Mouse (Mus musculus): Measurements from ENCODE around the gene Rab3b.
A peak's percentile ranks its signal among the peaks of the same experiment; 100 is the strongest.

Gene Rab3b

DNA sequence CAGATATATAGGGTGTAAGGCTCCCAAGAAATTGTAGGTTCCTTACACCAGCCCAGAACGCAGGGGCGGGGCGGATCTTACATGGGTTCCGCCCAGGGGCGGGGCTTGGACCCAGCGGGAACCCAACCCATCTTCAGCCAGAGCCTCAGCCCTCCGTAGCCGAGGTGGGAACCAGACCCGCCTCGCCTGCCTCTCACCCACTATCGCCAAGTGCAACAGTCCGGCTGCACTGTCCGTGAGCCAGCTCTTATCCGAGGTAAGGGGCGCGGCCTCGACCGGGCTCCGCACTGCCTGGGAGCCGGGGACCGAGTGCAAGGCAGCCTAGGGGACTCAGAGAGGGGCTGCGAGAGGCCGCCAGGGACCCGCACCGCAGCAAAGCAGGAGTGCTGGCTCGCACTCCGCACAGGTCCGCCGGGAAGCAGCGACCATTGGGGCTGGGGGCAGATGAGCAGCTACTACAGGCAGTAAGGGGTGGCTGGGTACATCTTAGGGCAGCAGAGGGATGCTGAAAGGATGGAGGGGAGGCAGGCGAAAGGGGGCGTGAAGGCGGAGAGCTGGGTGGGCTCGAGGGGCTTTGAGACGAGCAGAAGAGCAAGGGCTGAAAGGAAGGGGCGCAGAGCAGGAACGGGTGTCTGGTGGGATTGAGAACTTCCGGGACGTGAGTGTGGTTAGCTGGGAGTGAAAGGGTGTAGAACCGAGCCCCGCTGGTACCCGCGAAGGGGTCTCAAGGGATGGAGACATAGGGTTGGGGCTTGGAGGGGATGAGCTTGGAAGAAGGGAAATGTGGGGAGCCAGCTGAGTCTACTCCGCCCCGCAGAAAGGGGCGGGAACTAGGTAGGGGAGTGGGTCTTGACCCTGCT, at the start of gene Rab3b:
TSS of gene Rab3b (plus strand) at position 101 of the 860 bp plus-strand sequence.
- DNase-seq (ENCODE audit: low read depth): no peak

DNA sequence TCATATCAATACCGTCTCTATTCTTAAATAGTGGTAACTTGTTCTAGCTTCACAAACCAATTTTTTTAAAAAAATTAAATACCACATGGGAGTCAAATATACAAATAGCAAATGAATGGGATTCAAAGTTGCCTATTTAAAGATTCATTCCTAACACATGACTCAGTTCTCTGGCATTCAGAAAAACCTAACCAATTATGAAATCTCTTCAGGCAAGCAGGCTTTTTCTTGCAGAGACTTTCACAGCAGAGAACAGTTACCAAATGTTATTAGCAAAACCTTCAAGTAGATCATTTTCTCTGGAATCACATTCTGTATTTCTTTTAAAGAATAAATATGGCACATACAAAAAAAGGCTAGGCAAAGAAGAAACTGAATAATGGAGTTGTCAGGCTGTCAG, 48.2 kb upstream of the Rab3b start:
- DNase-seq (ENCODE audit: low read depth): no peak

DNA sequence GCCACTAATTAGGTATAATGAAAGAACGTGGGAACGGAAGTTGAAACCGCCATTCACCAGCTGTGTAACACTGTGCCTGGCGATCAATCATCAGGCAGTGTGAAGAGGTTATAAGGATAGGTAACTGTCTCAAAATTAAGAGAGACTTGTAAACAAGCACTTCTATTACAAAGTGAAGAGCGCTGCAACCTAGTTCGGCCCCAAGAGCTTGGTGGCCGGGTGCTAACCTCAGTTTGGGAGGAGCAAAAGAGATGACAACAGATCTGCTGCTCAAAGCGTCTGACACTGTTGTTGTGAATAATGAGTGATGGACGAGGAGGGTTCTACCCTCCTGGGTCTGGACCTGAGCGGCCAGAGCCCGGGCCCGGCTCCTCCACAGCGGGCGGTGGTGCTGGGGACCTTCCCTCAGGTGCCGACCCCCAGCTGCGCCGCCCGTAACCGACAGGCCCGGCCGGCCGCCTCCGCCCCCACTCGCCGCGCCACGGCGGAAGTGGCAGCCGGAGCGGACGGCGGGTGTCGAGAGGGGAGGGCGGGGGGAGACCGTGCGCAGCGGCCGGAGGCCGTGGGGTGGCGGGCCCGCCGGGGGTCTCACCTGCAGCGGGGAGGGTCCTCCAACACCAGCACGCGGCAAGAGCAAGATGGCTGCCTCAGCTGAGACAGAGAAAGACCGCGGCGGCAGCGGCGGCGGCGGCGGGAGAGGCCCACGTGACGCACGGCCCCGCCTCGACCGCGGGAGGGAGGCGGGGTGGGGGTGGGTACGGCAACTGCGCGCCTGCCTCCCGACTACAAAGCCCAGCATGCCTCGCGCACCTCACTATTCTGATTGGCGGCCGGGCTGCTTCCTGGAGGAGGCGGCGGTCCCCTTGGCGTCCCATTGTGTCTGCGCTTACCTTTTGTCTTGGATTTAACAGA, 45.7 kb upstream of the Rab3b start, which contains the start of gene Btf3l4:
TSS of gene Btf3l4 (minus strand) at position 699 of the 912 bp plus-strand sequence.
- DNase-seq (ENCODE audit: low read depth): peak; percentile 94

DNA sequence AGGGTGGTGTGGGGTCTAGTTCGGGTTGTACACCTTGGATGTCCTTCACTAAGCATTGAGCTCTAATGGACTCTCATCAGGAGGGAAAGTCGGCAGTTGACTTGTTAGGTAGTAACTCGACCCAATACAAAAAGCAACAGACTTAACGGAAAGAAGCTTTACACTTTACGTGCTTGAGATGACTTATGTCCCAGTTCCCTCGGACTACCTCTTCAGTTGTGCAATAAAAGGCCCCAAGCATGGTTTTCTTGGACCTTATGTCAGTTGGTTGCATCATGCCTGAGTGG, 45.1 kb upstream of the Rab3b start:
- DNase-seq (ENCODE audit: low read depth): no peak

DNA sequence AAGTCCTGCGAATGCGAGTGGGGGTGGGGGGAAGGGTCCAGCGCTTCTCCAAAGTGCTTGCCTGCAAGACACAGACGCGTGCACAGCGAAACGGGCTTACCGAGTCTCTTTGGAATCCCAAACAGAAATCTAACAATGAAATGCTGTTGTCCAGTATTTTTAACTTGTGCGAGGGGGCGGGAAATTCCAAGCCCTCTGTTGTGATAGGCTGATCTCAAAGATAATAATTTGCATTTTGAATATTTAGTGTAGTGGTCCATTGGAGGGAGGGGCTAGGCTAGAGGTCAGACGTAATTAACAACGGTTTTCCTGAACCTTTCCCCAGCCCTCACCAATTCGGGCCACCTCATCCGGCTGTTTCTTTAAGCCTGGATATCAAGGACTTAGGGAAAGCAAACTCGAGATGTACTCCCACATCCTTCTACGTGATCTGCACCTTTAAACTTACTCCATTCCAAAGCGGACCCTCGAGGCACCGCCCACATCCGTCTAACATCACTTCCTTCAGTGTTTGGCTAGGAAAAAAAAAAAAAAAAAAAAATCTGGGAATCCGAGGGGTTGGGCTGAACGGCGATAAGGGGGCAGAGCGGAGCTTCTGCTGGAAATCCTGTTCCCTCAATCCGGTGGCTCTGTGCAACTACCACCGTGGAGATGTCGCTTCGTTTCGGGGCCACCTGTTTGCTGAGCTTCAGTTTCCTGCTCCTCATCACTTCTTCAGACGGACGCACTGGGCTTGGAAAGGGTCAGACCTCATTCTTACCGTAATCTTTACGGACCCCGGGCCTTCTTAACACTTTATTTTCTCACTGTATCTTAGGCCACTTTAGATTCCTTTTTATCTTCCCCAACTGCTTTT, 44.5 kb upstream of the Rab3b start, which contains the start of gene Txndc12:
TSS of gene Txndc12 (plus strand) at position 487 of the 856 bp plus-strand sequence.
- DNase-seq (ENCODE audit: low read depth): peak; percentile 96

DNA sequence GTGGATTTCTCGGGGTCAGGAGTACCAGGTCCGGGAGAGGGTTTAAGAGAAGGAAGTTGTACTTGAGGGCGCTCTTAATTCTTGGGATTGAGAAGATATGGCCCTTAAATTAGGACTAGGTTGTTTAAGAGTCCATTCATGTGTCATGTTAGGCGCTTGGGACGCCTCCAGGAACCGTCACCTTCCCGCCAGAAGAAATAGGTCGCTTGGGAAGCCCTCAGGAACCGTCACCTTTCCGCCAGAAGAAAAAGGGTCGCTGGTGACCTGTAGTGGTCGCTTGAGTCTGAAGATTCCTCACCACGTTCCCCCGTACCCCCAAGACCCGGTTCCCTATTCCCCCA, 43.9 kb upstream of the Rab3b start:
- no peak for DNase-seq (ENCODE audit: low read depth)

DNA sequence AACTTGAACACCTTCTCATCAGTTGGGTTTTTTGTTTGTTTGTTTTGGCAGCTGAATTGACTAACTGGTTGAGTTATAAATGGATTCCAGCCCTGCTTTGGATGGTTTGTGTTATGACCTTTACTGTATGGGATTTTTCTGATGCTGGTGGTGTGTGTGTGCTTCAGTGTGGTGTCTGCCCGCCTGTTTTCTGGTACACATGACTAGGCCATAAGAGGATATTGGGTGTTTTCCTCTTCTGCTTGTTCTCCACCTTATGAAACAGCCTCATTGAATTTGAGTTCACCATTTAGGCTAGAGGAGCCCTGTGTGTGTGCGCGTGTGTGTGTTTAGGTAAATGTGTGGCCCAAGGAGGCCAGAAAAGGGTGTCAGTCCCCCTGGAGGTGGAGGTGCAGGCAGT, 43.4 kb upstream of the Rab3b start:
- DNase-seq (ENCODE audit: low read depth): peak; percentile 56

DNA sequence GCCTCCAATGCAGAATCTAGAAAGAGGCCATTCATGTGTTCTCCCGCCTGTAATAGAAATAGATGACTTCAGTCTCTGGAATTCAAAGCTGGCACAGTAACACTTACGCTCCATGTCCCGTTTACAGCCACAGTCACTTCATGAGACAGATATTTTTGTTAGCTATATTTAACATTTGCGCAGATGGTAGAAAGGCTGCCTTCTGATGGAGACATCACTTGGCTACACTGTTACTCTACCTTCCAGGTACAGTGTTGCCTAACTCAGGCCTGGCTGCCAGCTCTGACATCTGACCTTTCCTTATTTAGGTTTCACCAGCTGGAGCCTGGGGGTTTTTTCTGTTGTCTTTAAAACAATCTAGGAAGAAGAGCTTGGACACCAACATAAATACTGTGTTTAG, 40.8 kb upstream of the Rab3b start:
- DNase-seq (ENCODE audit: low read depth): no peak

DNA sequence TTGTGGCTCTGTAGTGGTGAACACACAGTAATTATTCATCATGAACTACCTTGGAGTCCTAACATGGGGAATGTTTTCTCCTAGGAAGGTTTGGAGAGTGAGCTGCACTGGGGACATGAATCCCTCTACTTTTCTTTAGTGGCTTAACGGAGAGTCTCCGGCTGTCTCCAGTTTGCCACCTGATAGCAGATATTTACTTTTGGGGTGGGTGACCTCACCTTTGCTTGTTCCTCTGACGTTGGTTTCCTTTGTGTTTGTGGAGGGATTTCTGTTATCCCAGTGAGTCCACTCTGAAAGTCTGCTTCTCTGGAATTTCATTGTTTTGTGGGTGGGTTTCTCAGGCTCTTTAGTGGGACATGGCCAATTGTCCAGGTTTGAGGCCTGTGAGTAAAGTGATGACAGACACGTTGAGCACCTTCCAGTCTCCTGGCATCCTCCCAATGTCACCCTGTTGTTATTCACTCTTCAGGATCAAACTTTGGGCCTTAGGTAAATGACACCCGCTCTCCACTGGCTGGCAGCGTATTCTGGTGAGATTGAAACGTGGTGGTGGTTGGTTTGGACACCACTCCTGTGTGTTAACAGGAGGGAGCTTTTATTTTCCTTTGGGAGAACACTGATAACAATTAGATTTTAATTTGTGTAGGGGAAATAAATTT, 36.8 kb upstream of the Rab3b start:
- DNase-seq (ENCODE audit: low read depth): no peak

DNA sequence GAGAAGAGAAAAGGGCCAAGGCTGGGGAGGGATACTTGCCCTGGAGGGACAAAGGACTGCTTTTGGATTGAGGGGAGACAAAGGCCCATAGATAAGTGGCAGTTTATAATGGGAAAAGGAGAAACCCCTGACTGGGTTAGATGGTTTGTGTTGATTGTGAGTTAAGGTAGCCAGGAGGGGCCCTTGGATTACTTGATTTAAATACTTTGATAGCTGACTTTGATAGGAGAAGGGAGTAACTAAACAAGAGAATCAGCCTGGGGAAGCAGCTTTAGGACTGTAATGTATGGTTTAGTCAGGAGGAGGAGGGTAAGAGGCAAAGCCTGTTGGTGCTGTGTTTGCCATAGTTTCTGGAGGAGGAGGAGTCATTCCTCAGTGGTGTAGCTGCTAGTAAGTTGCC, 35.5 kb upstream of the Rab3b start:
- no peak for DNase-seq (ENCODE audit: low read depth)

DNA sequence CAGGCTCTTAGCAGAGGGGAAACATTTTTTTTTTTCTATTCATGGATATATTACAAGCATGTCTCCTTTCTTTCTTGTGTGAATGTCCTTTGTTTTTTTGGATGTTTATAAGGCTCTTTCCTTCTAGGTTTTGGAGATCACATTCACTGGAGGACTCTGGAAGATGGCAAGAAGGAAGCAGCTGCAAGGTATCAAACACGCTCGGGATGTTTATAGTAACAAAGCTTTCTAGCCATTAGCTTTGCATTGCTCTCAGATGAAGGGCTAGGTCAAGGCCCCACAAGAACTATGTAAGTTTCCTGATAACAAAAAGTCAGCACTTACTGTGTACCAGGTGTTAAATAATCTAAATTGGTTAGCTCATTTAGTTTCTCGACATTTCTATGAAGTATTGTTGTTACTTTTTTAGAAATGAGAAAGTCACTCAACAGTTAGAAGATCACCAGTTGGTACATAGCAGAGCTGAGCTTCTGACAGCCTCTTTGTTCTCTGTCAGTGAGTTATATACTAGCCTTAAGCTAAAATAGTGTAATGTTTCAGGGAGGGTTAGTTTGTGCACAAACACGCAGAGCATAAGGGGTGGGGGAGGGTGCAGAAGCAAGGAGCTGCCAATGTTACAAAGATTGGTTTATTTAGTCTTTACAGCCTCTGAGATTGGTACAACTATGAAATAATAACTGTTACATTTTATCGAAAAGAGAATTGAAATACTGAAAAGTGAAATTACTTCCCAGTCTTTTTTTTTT, 32.9 kb upstream of the Rab3b start:
- no peak for DNase-seq (ENCODE audit: low read depth)

DNA sequence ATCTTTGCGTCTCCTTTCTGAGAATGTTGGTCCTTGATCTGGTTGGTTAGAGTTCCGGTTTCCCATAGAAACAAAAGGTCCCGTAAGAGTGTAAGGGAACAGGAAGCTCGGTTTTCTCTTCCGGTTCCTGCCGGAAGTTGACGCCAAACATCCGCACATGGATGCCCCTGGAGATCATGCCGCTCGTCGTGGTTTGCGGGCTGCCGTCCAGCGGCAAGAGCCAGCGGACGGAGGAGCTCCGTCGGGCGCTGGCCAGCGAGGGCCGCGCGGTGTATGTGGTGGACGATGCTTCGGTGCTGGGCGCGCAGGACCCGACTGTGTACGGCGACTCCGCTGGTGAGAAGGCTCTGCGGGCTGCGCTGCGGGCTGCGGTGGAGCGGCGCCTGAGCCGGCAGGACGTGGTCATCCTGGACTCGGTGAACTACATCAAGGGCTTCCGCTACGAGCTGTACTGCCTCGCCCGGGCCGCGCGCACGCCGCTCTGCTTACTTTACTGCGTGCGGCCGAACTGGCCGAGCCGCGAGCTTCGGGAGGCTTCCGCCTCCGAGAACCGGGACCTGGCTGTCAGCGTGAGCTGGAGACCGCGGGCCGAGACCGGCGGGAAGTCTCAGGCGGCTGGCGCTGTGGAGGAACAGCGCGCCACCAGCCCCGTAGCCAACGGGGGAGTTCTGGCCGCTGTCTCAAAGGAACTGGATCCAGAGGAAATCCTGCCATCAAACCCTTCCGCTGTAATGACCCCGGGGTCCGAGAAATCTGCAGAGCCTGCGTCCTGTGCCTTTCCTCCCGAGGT, 31.0 kb upstream of the Rab3b start, which contains the start of gene Kti12:
TSS of gene Kti12 (plus strand) at position 71 of the 790 bp plus-strand sequence.
- peak; percentile 92 for DNase-seq (ENCODE audit: low read depth)

DNA sequence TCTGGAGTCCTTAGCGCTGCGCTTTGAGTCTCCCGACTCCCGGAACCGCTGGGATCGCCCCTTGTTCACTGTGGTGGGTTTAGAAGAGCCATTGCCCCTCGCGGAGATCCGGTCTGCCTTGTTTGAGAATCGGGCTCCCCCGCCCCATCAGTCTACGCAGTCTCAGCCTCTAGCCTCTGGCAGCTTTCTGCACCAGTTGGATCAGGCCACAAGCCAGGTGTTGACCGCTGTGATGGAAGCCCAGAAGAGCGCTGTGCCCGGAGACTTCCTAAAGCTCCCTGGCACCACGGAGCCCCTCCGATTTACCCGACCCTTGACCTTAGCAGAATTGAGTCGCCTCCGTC, 30.4 kb upstream of the Rab3b start, which contains the start of gene A730015C16Rik:
TSS of gene A730015C16Rik (minus strand) at position 115 of the 344 bp plus-strand sequence.
- DNase-seq (ENCODE audit: low read depth): no peak

DNA sequence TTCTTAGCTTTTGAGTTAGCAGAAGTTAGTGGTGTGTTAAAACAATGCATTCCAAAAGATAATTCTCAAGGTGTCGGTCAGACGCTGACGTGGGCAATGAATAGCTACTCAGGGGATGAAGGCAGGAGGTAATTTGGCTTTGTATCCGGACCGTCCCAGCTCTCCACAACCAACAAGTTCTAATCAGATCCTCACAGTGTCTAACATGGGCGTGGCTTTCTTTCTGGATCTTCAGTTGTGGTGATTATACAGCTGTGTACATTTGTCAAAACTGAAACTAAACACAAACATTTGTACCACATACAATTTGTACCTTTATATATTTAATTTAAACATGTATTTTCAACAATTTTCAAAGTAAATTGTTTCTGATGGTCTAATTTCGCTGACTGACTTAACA, 12.1 kb upstream of the Rab3b start:
- no peak for DNase-seq (ENCODE audit: low read depth)

DNA sequence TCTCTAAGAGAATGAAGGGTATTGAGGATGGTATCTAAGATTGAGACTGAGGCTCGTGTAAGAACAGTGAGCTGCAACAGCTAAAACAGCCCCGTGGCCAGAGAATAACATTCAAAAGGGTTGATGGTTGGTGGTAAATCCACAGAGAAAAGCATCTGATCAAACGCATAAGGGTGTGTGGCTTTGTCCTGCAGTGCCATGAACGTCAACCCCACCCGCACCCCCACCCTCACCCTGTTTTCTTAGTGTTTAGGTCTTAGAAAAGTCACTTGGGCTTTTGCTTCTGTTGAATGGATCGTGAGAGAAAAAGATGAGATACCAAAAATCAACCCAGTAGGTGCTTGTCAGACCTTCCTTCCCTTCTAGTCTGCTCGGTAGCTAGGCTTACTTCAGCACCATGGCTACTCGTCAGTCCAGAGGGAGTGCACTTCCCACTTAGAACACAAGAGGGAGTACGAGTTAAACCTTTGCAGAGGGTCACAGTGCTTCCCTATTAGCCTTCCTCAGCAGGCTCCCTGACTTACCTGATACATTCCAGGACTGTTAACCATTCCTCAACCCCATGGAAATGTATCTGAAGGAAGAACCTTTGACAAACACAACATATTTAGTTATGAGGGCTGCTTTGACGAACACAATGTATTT, 9.0 kb upstream of the Rab3b start:
- peak; percentile 86 for DNase-seq (ENCODE audit: low read depth)

DNA sequence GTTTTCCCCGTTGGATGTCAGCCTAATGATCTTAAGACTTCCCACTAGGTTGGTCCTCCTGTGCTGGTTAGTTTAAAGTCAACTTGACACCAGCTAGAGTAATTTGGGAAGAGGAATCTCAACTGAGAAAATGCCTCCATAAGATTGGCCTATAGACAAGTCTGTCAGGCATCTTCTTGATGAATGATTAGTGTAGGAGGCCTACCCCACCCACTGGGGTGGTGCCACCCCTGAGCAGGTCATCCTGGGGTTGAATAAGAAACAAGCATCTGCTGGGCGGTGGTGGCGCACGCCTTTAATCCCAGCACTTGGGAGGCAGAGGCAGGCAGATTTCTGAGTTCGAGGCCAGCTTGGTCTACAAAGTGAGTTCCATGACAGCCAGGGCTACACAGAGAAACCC, 5.1 kb upstream of the Rab3b start:
- no peak for DNase-seq (ENCODE audit: low read depth)

DNA sequence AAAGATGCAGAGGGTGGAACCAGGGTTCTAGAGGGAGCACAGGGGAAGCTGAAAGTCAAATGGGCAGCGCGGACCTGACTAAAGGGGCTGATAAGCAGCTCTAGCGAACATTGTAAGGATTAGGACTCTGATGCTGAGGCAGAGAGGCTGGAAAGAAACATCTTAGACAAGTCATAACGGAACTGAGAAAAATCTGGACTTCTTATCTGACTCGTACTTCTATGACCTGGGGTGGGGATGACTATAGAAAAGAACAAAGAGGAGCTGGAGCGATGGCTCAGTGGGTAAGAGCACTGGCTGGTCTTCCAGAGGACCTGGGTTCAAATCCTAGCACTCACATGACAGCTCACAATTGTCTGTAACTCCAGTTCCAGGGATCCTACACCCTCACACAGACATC, 962 bp upstream of the Rab3b start:
- DNase-seq (ENCODE audit: low read depth): no peak

DNA sequence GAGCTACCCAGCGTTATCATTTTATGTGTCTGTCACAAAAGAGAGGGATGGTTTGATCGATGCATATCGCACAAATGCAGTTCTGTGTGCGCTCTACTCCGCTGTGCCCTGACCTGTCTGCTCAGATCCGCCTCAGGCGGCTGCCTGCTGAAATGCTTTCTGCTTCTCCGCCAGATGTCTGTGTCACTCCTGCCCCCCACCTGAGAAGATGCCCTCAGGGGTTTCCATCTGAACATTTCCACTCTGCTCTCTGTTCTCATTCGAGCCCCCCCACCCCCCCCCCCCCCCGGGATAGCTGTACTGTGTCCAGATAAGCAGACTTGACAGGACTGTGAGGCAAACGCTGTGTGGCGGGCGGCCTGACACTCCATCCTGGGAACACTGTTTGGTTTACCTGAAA, 5.0 kb downstream of the Rab3b start:
- no peak for DNase-seq (ENCODE audit: low read depth)

DNA sequence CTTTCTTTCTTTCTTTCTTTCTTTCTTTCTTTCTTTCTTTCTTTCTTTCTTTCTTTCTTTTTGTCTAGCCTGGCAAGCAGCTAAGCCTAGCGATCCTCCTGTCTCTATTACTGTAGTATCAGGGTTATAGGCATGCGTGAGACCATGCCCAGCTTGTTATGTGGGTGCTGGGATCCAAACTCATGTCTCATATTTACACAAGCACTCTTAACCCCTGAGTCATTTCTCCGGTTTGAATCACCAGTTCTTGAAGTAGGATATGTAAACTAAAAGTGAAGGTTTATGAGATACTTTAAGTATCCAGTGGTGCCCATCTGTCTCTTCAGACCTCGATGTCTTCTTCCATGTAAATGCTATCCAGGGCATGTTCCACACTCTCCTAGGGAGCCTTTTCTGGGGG, 8.6 kb downstream of the Rab3b start:
- no peak for DNase-seq (ENCODE audit: low read depth)

DNA sequence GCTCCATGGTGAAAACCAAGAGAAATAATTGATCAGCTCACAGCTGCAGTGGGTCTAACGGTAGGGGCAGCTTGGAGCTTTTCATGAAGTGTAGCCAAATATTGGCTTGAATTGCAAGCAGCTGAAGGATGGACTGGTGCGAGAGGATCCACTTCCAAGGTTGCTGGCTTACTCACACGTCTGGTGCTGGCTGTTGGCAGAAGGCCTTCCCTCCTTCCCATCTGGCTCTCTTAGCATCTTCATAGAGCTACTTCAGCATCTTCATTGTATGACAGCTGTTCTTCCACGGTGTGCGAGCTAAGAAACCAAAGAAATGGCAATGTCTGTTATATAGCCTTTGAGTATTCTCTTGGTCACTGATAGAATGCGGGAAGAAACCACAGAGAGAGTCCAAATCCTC, 12.0 kb downstream of the Rab3b start:
- DNase-seq (ENCODE audit: low read depth): no peak

All from 416B (cell line).